Mouse (Mus musculus) stomach, postnatal 0 days (tissue): ENCODE measurements at regions not wholly inside any gene's neighbourhood (a gene's known extent, or its start where the extent isn't known, plus 50 kb on each side); places are given as distances from the start of the nearest gene placed in this dataset.
A peak's percentile ranks its signal among the peaks of the same experiment; 100 is the strongest.

Experiments used
- ATAC-seq: fragments of 200-750 bp; cut with Nextera tagmentation; 2 replicates; pipeline ENCODE4 v1.8.0; 2017; ENCODE audit not compliant: low FRiP score, low TSS enrichment
- DNase-seq: peaks from one replicate; pipeline ENCODE4 v3.0.0-alpha.2; 2016; ENCODE audit warnings: low spot score
- H3K27ac ChIP-seq: fragments of 300-500 bp; sonication (generic); replicated peaks from 2 replicates; pipeline ENCODE4 v1.5.1; 2014; ENCODE audit warnings: mild to moderate bottlenecking, control low read depth
- H3K27me3 ChIP-seq: fragments of 300-500 bp; sonication (generic); 2 replicates; pipeline ENCODE4 v1.6.1; 2014; ENCODE audit warnings: low read length; ENCODE audit not compliant: control insufficient read depth, insufficient read depth
- H3K36me3 ChIP-seq: fragments of 300-500 bp; sonication (generic); 2 replicates; pipeline ENCODE4 v1.6.1; 2014; ENCODE audit warnings: low read length, mixed read lengths; ENCODE audit not compliant: control insufficient read depth, insufficient read depth
- H3K4me1 ChIP-seq: fragments of 300-500 bp; sonication (generic); replicated peaks from 2 replicates; pipeline ENCODE4 v1.6.1; 2014; ENCODE audit warnings: antibody characterized with exemption; ENCODE audit not compliant: control insufficient read depth, insufficient read depth
- H3K4me2 ChIP-seq: fragments of 300-500 bp; sonication (generic); replicated peaks from 2 replicates; pipeline ENCODE4 v1.6.1; 2014; ENCODE audit warnings: low read depth, mild to moderate bottlenecking, control low read depth, moderate library complexity
- H3K4me3 ChIP-seq: fragments of 300-500 bp; sonication (generic); 2 replicates; pipeline ENCODE4 v1.5.1; 2014; ENCODE audit warnings: low read depth, low read length, control low read depth
- H3K9ac ChIP-seq: fragments of 300-500 bp; sonication (generic); 2 replicates; pipeline ENCODE4 v1.6.1; 2014; ENCODE audit warnings: mild to moderate bottlenecking, low read length, control low read depth, mixed read lengths
- H3K9me3 ChIP-seq: fragments of 300-500 bp; sonication (generic); 2 replicates; pipeline ENCODE4 v1.6.1; 2016; ENCODE audit warnings: low read length; ENCODE audit not compliant: control insufficient read depth
- CTCF ChIP-seq: IDR thresholded peaks from 2 replicates; pipeline ENCODE4 v1.5.1; 2016; ENCODE audit warnings: antibody characterized with exemption, low read depth, mild to moderate bottlenecking, moderate library complexity
- EP300 ChIP-seq: optimal IDR thresholded peaks from 2 replicates; pipeline ENCODE3; 2016; ENCODE audit warnings: antibody characterized with exemption
- WGBS: fragments of 180-500 bp; shearing (Covaris S2); extraction: QIAGEN DNeasy Blood & Tissue Kit; methylation state at CpG from one replicate; pipeline ENCODE4 v1.1.7; 2014; 5-methylcytosine and 5-hydroxymethylcytosine counted together

GRCm38 (mm10) chr9:69568631-69569230 is 115.3 kb downstream of the Anxa2 start:
- no peaks in the 10 kb centered on the region for H3K4me1 ChIP-seq
- no peak overlapping the region for H3K9ac ChIP-seq
- no peaks in the 10 kb centered on the region for H3K27me3 ChIP-seq
- H3K4me3 ChIP-seq, result no peak overlapping the region
- H3K27ac ChIP-seq, result no peak overlapping the region
- 29% methylated on average over 13 of the region's 13 CpGs for WGBS
- DNase-seq, result no peak
- H3K36me3 ChIP-seq, result no peaks in the 10 kb centered on the region
- no peaks in the 10 kb centered on the region for H3K9me3 ChIP-seq
- TF ChIP-seq EP300 (no peak), CTCF (no peak)
- H3K4me2 ChIP-seq, result no peak overlapping the region
- ATAC-seq, result peak; percentile 40; the same call in 1 of the 2 replicates

GRCm38 (mm10) chr9:69568222-69568621 is 114.8 kb downstream of the Anxa2 start:
- DNase-seq (no peak), ATAC-seq (no peak)
- Histone ChIP-seq H3K4me1 (no peaks in the 10 kb centered on the region), H3K4me3 (no peak overlapping the region), H3K36me3 (no peaks in the 10 kb centered on the region), H3K9me3 (no peaks in the 10 kb centered on the region), H3K27me3 (no peaks in the 10 kb centered on the region), H3K4me2 (no peak overlapping the region), H3K27ac (no peak overlapping the region), H3K9ac (no peak overlapping the region)
- WGBS, result 10% methylated on average over 3 of the region's 3 CpGs
- no peak for TF ChIP-seq CTCF
- TF ChIP-seq EP300, result no peak

- no peak overlapping the region for H3K4me2 ChIP-seq
- no peaks in the 10 kb centered on the region for H3K36me3 ChIP-seq
- no peak overlapping the region for H3K27ac ChIP-seq
- DNase-seq (peak; percentile 19), ATAC-seq (no peak)
- no peak overlapping the region for H3K9ac ChIP-seq
- no peaks in the 10 kb centered on the region for H3K9me3 ChIP-seq
- no peaks in the 10 kb centered on the region for H3K27me3 ChIP-seq
- TF ChIP-seq EP300, result no peak
- no peak for TF ChIP-seq CTCF
- no peak overlapping the region for H3K4me3 ChIP-seq
- H3K4me1 ChIP-seq, result no peaks in the 10 kb centered on the region
- 32% methylated on average over 6 of the region's 6 CpGs for WGBS
Measured at GRCm38 (mm10) chr9:69566996-69567395, 113.6 kb downstream of the Anxa2 start.

GRCm38 (mm10) chr9:69543241-69543640 is 89.8 kb downstream of the Anxa2 start:
- no peaks in the 10 kb centered on the region for H3K9me3 ChIP-seq
- ATAC-seq (no peak), DNase-seq (no peak)
- H3K9ac ChIP-seq, result no peak overlapping the region
- H3K36me3 ChIP-seq, result no peaks in the 10 kb centered on the region
- TF ChIP-seq CTCF (no peak), EP300 (no peak)
- H3K4me2 ChIP-seq, result no peak overlapping the region
- H3K4me3 ChIP-seq, result no peak overlapping the region
- H3K27me3 ChIP-seq, result no peaks in the 10 kb centered on the region
- WGBS, result 64% methylated on average over 5 of the region's 5 CpGs
- H3K27ac ChIP-seq, result no peak overlapping the region
- H3K4me1 ChIP-seq, result no peaks in the 10 kb centered on the region
